Mouse (Mus musculus) A20 (cell line): ENCODE data around the gene Adgra1.

Experiments
- DNase-seq: peaks from one replicate; pipeline ENCODE4 v3.0.0-alpha.2; 2011; ENCODE audit warnings: low read depth, low spot score

The Adgra1 gene

DNA sequence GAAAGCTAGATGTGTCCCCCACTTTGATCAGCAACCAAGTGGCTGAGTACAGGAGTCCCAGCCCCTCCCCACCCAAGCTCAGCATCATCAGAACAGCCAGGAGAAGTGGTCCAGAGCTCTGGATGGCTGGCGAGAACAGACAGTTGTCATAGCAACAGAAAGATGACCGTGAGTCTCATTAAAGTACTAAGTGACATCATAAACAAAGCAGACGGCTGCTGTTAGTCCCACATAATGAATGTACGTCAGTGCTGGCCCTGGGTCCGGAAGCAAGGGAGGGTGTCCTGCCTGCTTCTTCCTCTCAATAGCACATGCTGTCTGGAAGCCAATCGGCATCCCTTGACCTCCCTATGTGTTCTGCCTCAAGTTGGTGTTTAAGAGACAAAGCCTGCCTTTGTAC lies 16.2 kb downstream of the Adgra1 start:
- DNase-seq, result no peak

DNA sequence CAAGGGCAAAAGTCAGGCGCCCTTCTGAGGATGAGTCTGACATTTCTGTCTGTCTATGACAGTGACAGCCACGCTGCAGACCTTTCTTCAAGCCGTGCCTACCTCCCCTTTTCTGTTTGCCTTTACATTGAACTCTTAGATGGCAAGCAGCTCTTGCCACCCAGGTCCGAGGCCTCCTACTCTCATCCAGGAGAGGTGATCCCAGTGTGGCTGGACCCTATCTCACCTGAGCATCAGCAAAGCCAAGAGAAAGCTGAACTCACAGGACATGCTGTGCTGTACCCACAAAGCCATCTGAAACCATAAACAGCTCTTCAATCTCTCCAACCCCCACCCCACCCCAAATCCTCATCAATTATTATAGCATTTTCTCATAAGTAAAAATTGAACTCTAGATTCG lies 16.7 kb downstream of the Adgra1 start:
- no peak for DNase-seq

DNA sequence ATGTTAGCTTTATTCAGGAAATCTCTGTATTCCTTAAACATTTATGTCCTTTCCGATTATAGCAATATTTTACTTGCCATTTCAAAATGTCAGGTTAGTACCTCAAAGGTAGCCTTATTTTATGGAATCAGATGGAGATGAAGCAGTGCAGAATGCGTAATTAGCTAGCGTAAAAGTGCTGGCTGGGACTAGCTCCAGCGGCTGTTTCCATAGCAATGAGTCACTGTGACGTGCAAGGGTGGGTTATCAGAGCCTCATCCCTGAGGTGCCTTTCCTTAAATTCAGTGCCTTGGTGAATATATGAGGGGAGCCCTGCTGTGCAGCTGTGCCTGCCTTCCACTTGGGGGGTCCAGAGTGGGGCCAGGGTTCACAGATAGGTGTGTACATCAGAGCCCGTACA lies 17.1 kb downstream of the Adgra1 start:
- no peak for DNase-seq

DNA sequence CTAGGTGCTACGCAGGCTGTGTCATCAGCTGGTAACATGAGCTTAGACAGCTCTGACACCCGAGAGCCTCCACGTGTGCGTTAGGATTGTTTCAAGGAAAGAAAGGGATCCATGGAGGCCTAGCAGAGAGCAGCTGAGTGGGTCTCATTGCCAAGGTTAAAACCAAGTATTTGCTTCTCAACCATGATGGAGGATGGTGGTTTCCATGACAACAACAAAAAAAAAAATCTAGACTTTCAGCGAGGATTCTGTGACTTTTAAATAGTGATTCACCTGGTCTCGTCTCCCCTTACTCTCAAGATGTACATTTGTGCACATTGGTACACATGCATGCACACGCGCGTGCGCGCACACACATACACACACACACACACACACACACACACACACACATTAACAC lies 21.3 kb downstream of the Adgra1 start:
- no peak for DNase-seq

DNA sequence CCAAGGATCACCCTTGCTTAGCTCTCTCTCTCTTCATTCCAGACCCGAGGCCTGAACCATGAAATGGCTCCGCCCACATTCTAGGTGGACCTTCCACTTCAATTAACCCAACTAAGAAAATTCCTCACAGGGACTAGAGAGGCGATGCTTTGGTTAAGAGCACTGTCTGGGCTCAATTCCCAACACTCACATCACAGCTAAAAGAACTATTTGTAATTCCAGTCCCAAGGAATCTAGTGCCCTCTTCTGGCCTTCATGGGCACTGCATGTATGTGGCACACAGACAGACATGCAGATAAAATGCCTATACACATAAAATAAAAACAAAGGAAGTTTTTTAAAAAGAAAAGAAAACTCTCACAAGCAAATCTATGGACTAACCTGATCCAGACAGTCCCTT lies 27.4 kb downstream of the Adgra1 start:
- peak; percentile 47 for DNase-seq

DNA sequence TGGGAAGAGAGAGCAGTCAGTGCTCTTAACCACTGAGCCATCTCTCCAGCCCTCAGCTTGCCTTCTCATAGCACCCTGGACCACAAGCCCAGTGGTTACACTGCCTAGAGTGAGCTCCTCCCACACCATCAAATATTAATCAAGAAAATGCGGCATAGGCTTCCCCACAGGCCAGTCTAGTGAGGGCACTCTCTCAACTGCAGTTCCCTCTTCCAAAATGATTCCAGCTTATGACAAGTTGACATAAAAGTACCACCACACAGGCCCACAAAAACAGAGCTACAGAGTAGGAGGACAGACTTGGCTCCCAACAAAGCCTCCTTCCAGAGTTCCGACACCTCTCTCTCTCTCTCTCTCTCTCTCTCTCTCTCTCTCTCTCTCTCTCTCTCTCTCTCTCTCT lies 29.1 kb downstream of the Adgra1 start:
- DNase-seq, result no peak

DNA sequence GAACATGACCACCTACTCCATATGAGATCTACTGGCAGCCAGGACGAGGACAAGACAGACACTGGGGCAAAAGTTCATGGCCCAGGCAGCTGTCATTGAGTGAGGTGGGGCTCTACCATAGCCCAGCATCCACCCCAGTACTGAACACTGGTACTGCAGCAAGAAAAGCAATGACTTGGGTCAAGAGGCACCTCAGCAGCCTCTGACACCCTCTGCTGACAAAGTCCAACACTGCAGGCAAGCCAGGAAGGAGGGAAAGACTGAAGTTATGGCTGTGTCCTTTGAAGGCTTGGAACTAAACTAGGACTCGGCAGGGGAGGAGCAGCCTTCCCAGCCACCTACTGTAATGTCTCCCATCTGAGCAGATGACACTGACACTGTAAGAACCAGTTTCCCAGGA lies 30.3 kb downstream of the Adgra1 start:
- no peak for DNase-seq

DNA sequence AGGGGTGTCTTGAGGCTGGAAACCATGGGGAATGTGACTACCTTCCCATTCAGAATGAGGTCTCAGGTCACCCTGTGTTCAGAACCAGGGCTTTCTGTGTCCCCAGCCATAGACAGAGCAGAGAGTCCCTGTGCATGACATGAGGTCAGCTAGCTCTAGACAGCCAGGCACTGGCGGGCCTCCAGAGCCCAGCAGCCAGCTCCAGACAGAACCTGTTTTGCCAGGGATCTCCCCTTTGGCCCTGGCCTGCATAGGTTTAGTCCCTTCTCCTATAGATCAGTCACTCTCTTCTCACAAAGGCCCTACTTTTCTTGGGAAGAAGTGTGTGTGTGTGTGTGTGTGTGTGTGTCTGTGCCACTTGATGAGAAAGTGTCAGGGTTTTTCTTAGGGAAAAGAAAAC lies 30.9 kb downstream of the Adgra1 start:
- DNase-seq, result no peak

DNA sequence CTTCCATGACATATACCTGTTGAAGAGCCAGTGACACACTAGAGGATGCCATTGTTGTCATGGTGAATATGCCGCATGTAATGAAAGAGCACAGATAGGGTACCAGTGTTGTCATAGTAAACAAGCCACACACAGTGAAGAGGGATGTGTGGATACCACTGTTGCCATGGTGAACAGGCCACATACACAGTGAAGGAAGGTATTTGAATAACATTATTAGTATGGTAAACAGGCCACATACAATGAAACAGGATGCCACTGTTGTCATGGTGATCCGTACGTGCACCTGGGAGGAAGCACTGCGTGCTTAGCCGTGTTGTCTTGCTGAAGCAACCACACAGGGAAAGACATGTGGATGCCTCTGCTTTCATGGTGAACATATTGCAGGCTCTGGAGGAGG lies 37.0 kb downstream of the Adgra1 start:
- DNase-seq, result peak; percentile 7

DNA sequence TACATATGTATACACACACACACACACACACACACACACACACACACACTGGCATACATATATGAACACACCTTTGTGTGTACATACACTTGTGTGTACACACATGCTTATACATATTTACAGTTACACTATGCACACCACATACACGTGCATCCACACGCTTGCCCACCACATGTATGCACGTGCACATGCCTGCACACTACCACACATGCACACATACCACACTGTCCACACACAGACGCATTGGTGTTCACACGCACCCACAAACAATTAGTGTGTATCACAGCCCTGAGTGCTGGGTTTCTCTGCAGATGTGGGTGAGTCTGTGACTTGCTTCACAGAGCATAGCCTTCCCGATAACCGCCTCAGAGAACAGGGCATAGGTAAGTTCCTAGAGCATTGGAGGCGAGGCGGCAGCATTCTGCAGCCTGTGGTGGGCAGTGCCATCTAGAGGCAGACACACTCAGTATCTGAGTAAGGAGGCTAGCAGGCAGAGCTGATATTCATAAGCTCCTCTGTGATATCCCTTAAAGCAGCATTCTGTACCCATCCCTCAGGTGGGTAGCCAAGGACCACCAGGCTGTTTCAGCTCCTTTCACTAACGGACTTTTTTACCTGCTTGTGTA lies 43.3 kb downstream of the Adgra1 start:
- DNase-seq, result peak; percentile 33

DNA sequence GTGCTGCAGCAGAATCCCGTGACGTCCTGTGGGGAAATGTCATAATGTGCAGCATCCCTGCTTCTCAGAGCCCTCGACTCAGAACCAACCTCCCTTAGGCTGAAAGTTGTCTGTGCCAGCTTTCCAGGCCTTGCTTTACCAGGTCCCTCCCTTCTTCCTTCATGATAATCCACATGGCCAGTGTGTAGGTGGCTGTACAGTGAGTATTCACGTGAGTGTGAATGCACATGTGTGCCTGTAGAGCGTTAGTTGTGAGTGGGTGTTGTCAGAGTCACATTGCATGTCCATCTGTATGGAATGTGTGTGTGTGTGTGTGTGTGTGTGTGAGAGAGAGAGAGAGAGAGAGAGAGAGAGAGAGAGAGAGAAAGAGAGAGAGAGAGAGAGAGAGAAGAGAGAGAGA lies 44.1 kb downstream of the Adgra1 start:
- no peak for DNase-seq

DNA sequence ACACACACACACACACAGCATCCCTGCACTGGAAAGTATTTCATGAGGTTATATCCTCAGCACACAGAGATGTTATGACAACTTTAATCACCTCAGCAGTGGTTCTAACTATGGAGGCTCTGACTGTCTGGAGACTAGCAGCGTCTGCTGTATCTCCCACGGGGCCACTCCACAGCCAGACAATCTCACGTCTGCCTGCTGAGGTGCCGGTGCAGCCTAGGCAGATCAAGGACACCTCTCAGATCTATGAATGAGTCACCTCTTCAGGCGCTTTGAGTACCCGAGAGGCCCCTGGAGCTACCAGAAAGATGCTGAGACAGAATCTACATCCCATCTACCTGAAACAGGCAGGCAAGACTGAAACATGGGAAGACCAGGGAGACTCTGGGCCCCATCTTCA lies 44.6 kb downstream of the Adgra1 start:
- DNase-seq, result no peak

DNA sequence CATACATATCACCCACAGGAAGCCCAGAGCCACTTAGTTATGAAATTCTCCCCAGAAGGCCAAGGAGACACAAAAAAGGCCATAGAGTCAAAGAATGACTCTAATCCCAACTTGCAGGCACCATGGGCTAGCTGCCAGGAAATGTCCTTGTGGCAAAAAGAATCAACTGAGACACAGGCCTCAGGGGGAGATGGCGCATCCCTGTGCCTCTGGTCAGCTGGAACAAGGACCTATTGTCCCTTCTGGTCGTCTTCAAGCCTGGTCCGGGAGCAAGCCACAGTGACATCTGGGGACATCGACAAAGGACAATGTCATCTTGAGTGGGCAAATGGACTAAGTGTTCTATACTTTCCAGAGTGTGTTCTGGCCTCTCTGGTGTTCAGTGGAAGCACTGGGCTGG lies 49.6 kb downstream of the Adgra1 start:
- DNase-seq, result no peak

DNA sequence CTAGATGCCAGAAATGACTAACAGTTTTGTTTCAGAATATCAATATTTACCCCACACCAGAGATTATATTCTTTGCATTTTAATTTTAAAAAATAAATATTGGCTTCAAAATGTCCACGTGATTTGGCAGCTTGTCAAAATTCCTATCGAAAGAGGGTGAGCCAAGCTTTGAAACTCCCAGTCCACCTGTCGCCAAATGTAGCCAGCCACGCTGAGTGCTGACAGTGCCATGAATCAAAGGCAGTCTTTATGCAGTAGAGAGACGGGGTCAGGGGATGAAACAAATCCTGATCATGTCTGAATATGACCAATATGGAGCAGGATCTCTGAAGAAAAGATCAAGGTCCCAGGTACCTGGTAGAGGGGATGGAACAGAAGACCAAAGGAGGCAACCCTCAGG lies 57.8 kb downstream of the Adgra1 start:
- no peak for DNase-seq

DNA sequence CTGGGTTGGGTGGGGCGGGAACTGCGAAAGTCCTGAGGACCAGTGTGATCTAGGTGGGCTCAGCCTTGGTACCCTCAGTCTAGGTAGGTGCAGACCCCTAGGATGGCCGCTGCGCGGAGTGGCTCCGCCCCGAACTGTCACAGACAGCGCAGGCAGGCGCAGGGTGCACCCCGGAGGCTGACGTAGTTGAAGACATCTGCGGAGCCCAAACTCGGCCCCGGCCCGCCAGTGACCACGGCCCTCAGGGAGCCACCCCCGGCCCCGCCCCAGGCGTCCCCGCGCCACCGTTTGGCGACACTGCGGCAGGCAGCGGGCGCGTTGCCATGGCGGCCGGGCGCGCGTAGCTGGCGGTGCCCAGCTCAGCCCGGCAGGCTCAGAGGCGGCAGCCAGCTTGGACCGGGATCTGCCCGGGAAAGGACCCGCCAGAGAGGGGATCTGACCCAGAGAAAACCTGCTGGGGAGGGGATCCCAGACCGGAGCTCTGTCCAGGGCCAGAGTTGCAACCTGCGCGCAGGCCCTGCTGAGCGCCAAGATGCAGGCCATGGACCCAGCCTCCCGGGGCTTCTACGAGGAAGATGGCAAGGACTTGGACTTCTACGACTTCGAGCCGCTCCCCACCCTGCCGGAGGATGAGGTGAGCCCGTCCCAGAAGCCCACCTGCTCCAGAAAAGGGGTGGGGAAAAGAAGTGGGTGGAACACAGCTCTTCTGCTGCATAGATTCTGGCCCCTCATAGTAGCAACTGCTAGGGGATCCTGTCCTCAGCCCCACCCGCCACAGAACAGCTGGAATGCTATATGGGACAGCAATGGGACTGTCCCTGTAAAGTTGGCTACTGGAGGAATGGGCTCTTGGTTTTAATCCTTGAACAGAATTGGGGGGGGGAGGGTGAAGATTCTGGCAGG lies 60.9 kb downstream of the Adgra1 start, which contains the start of gene Kndc1:
Gene Kndc1, plus strand, starts transcription at position 42 of the 903 bp plus-strand sequence.
- DNase-seq, result no peak

DNA sequence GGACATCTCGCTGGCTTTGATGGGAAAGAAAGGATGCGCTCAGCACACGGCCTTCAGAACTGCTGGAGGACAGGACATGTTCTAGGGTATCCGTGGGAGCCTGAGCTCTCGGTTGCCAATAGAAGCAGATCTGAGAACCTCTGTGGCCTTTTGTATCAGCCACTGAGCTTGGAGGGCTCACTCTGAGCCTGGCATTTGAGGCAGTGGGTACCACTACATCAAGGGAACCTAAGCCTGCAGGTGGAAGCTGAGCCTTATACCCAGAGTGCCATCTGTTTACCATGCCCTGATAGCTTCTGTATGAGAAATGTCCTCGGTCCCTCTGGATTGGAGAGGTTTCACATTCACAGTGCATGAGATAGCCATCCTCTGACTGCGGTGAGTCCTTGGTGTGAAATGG lies 62.3 kb downstream of the Adgra1 start:
- DNase-seq, result no peak

DNA sequence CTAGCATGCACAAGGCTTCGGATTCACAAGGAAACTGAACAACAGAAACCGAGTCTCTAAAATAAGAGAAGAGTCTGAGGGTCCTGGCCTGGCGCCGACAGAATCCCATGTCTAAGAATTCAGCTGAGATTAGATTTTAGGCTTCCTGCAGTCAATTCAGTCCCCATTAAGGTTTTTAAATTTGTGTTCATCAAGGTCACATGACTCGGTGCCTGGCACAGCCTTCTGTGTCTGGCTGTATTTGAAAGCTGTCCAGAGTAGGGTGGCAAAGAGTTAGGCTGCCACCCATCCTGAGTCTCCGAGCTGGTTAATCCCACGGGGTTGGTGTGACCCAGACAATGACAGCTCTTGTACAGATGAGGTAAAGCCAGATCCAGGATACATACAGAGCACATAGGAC lies 62.8 kb downstream of the Adgra1 start:
- no peak for DNase-seq

DNA sequence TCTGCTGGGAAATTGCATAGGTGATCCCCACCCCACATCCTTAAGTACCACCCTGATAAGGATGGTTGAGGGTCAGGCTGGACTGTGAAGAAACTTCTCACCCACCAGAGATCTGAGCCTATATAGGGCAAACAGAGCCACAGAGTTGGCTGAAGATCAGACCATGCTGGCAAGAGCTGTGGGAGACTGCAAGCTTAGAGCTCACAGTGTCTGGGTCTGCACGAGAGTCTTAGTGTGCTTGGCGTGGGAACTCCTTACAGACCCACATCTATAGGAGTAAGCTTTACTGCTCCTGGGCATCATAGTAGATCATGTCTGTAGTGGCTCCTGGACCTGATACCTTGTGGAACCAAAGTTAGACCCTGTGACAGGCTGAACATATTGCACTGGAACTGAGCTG lies 64.6 kb downstream of the Adgra1 start:
- no peak for DNase-seq

DNA sequence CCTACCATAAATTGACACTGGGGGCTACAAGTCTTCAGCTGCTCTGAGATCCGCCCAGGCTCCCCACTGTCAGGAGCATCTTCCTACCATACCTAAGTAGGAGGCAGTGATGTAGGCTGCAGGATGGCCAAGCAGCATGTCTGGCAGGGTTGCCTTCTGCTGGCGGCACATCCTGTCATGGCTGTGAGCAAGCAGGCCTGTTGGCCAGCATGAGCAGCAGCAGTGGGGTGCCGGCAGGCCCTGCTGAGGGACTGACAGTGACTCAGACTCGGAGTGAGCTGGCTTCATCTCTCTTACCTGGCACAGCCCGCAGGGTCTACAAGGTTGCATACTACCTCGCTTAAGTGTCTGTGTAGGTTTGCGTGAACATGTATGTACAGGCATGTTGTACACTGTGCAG lies 65.5 kb downstream of the Adgra1 start:
- no peak for DNase-seq

DNA sequence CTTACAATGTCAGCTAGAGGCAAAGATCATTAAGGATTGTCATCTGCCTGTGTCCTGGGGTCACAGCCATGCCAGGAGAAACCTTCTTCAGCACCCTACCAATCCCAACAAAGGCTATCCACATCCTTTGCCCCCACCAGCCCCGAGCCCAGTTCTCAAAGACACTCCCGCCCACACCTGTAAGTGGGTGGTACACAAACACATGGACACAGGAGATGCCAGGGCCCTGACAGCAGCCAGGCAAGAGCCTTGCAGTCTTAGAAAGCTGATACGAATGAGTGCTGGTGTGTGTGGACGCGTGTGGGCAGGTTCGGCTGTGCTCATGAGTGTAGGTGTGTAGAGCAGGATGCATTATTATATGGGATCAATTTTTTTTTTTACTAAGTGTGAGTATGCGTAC lies 66.5 kb downstream of the Adgra1 start:
- DNase-seq, result no peak

DNA sequence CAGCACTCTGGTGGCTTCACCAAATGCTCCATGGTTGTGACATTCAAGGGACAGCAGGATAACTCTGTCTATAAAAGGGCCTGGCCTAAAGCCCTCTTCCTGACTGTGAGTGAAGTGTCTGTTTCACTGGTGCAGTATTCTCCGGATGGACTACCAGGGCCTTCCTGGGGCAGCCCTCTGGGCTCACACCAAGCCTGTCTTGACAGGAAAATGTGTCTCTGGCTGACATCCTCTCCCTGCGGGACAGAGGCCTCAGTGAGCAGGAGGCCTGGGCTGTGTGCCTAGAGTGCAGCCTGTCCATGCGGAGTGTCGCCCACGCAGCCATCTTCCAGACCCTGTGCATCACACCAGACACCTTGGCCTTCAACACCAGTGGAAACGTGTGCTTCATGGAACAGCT lies 66.9 kb downstream of the Adgra1 start:
- DNase-seq, result no peak

DNA sequence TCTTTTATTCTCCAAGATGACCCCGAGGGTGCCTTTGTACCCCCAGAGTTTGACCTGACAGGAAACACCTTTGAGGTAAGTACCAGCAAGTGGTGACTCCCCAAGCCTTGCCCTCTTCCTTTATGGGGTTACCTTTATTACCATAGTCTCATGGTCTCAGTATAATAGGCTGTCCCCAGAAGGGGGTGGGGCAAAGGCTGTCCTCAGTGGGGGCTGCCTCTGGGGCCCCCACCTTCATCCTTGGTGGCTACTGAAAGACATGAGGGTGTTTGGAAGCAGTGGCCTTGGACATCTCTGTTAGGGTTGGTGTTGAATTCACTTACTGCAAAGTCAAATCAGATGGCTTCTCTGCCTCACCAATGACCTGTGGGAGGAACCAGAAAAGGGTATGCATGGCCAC lies 68.0 kb downstream of the Adgra1 start:
- DNase-seq, result no peak

DNA sequence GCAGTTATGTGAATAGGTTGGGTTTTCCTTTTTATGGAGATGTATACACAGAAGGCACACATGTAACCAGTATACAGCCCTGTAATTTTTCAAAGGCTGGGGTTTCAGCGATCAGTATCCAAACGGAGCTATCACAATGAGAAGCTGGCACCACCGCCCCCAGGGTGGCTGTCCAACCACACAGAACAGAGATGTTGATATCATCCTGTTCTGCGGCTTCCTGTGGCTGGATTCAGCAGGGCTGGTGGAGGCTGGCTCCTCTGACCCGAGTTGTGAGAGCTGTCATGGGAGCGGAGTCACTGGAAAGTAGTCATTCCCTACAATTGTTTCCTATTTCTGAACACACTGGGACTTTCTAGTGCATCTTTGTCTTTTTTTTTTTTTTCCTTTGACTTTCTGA lies 71.3 kb downstream of the Adgra1 start:
- DNase-seq, result no peak
